31 mouse cellular contexts compared by ENCODE assay signal in genomic region chr13:21395211-21395610, GRCm38 (mm10). TPM values are rescaled to one million over a fixed set of nuclear protein-coding genes. Genes with fewer than 3 reads are reported as not detected.
"Had no signal": no experiment of that assay in that cellular context is flagged by ENCODE, and none has a peak within 500 bp of the region (broad histone marks: within the 10 kb centered on the region; RNA-seq: fewer than 3 reads in every experiment).

No protein-coding gene starts in this region.

- H3K4me3 ChIP-seq: left cerebral cortex, adult 2 months; lung, embryonic 15.5 days had no signal

- H3K27ac ChIP-seq: left cerebral cortex, adult 2 months; liver, embryonic 14.5 days; lung, embryonic 15.5 days had no signal

- DNase-seq: kidney, adult 11 months; kidney, postnatal 36 days; layer of hippocampus, postnatal 36 days; lung, adult 18-20 months; lung, postnatal 10 days; lung, postnatal 4 days; midbrain, embryonic 14.5 days; thymus, adult 18-20 months; thymus, postnatal 36 days had no signal

- H3K9ac ChIP-seq: liver, embryonic 14.5 days; lung, embryonic 15.5 days had no signal

- H3K27me3 ChIP-seq: lung, embryonic 15.5 days had no signal

- H3K9me3 ChIP-seq: lung, embryonic 15.5 days had no signal

- H3K4me2 ChIP-seq: liver, embryonic 11.5 days; lung, embryonic 15.5 days; midbrain, embryonic 11.5 days had no signal

RNA-seq across cellular contexts. Expression of gene Olfr1367, which starts 48.5 kb away (rescaled TPM):
- total RNA-seq: layer of hippocampus, adult 8-10 months; layer of hippocampus, postnatal 10 days; layer of hippocampus, postnatal 36 days; left cerebral cortex, adult 2 months; left cerebral cortex, postnatal 10 days; left cerebral cortex, postnatal 36 days; megakaryocyte progenitor cell, adult 5-6 weeks; megakaryocyte-erythroid progenitor cell, adult 5-6 weeks; midbrain, postnatal 0 days had no signal
- polyA plus RNA-seq: kidney, embryonic 16.5 days; limb, embryonic 11.5 days; limb, embryonic 14.5 days; liver, embryonic 11.5 days; liver, embryonic 14.5 days; lung, embryonic 15.5 days; midbrain, embryonic 11.5 days; midbrain, embryonic 14.5 days; midbrain, postnatal 0 days; neural tube, embryonic 11.5 days; neural tube, embryonic 14.5 days; small intestine, adult 2 months; spleen, adult 2 months; stomach, embryonic 16.5 days; testis, adult 2 months; urinary bladder, adult 2 months had no signal
